Mouse (Mus musculus): Measurements from ENCODE around the gene Zfp784. TPM values are rescaled to one million over a fixed set of nuclear protein-coding genes. Genes with fewer than 3 reads are reported as not detected.
"Not testable (repeated sequence)": the region's sequence is repeated elsewhere in the genome, so short reads cannot be mapped to it uniquely, and the experiment has no call there.

Gene Zfp784
- total and polyA plus RNA-seq, 2 experiments from 2014 or later = 8.0 to 8.3 TPM

DNA sequence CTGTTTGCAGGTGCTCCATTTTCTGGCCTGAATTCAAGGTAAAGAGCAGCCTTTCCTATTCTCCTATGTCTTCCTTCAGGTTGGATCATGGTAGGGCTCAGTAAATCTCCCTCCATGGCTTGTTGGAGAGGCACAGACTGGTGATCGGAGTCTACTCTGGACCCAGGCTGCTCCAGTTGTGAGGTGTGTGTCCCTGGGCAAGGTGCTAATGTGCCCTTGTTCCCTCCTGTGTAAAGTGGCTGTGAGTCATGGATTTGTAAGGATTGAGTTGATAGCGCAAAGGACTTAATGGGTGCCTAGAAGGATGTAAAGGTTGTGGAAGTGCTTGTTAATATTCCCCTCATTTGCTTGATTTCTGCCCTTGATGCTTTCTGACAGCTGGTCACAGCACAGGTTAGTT is 43.7 kb upstream of the Zfp784 start:
- ATAC-seq (ENCODE audit: insufficient read depth, low read depth) = no peak

DNA sequence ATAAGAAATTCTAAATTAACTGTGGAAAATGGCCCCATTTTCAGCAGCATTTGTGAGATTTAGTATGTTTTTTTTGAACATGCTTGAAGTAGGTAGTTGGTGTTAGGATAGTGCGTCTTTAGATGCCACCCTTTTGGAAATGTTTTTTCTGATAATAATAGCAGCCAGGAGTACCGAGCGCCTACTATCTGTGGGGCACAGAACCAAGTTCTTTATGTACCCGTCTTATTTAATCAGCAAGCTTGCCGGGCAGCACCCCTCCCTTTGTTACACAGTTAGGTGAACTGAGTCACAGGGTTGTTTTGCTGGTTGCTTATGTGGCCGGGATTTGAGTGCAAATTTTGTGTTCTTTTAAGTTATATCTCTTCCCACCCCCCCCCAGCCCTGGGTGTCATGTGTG is 43.0 kb upstream of the Zfp784 start:
- H3K9me3 ChIP-seq (replicated peaks; ENCODE audit: control insufficient read depth, low read length) = no peaks in the 10 kb centered on the region
- peak overlapping the region; percentile 92 for H3K4me3 ChIP-seq (ENCODE audit: low read depth, low read length)
- DNase-seq (ENCODE audit: low spot score) (no peak), ATAC-seq (ENCODE audit: insufficient read depth, low read depth) (no peak)
- H3K4me1 ChIP-seq (ENCODE audit: control insufficient read depth, insufficient read depth) = peaks cover 16% of the 10 kb centered on the region
- WGBS = 24% methylated on average over 6 of the region's 6 CpGs
- TF ChIP-seq CTCF (IDR thresholded peaks at IDR 0.05; ENCODE audit: low read depth) (no peak), EP300 (IDR thresholded peaks at IDR 0.05; ENCODE audit: low read depth) (no peak)
- H3K36me3 ChIP-seq (replicated peaks; ENCODE audit: control insufficient read depth, insufficient read depth, low read length) = peaks cover 47% of the 10 kb centered on the region
- H3K27me3 ChIP-seq (ENCODE audit: control insufficient read depth, insufficient read depth, low read length) = no peaks in the 10 kb centered on the region
- peak overlapping the region; percentile 97 for H3K27ac ChIP-seq (ENCODE audit: low read depth)
- peak overlapping the region; percentile 80 for H3K4me2 ChIP-seq (ENCODE audit: low read depth, low read length)
- H3K9ac ChIP-seq (replicated peaks; ENCODE audit: low read depth, low read length) = peak overlapping the region; percentile 95

More for the DNA sequence above, 43.7 kb upstream of the Zfp784 start:
- Histone ChIP-seq H3K4me3 (ENCODE audit: low read depth, low read length) (no peak overlapping the region), H3K27ac (ENCODE audit: low read depth) (no peak overlapping the region), H3K9ac (replicated peaks; ENCODE audit: low read depth, low read length) (no peak overlapping the region), H3K4me2 (ENCODE audit: low read depth, low read length) (peak overlapping the region; percentile 80), H3K4me1 (ENCODE audit: control insufficient read depth, insufficient read depth) (peaks cover 16% of the 10 kb centered on the region), H3K9me3 (replicated peaks; ENCODE audit: control insufficient read depth, low read length) (no peaks in the 10 kb centered on the region), H3K27me3 (ENCODE audit: control insufficient read depth, insufficient read depth, low read length) (no peaks in the 10 kb centered on the region), H3K36me3 (replicated peaks; ENCODE audit: control insufficient read depth, insufficient read depth, low read length) (peaks cover 40% of the 10 kb centered on the region)
- TF ChIP-seq EP300 (IDR thresholded peaks at IDR 0.05; ENCODE audit: low read depth) = no peak
- TF ChIP-seq CTCF (IDR thresholded peaks at IDR 0.05; ENCODE audit: low read depth) = no peak
- no peak for DNase-seq (ENCODE audit: low spot score)
- WGBS = 95% methylated on average over 2 of the region's 2 CpGs

DNA sequence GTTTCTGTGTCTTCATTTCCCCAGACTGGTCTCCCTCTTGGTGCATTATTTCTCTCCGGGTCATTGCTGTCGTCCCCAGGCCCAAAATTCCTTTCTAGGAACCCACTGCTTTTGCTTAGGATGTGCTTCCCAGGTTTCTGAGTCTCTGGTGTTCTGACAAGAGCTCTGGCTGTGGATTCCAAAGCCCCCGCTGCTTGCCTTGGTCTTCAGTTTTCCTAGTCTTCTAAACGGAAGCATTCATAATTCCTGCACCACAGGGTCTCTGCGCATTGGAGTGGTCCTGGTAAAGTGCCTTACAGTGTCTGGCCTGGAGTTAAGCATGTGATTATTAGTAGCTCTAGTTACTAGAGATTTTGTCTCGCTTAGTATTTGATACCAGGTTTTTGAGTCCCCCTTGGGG is 42.6 kb upstream of the Zfp784 start:
- DNase-seq (ENCODE audit: low spot score) = no peak
- no peak for ATAC-seq (ENCODE audit: insufficient read depth, low read depth)
- Histone ChIP-seq H3K36me3 (replicated peaks; ENCODE audit: control insufficient read depth, insufficient read depth, low read length) (peaks cover 50% of the 10 kb centered on the region), H3K27ac (ENCODE audit: low read depth) (peak overlapping the region; percentile 97), H3K27me3 (ENCODE audit: control insufficient read depth, insufficient read depth, low read length) (no peaks in the 10 kb centered on the region), H3K4me1 (ENCODE audit: control insufficient read depth, insufficient read depth) (peaks cover 16% of the 10 kb centered on the region), H3K9ac (replicated peaks; ENCODE audit: low read depth, low read length) (peak overlapping the region; percentile 95), H3K4me3 (ENCODE audit: low read depth, low read length) (peak overlapping the region; percentile 92), H3K9me3 (replicated peaks; ENCODE audit: control insufficient read depth, low read length) (no peaks in the 10 kb centered on the region), H3K4me2 (ENCODE audit: low read depth, low read length) (peak overlapping the region; percentile 80)
- WGBS = 3% methylated on average over 6 of the region's 6 CpGs
- no peak for TF ChIP-seq EP300 (IDR thresholded peaks at IDR 0.05; ENCODE audit: low read depth)
- TF ChIP-seq CTCF (IDR thresholded peaks at IDR 0.05; ENCODE audit: low read depth) = no peak

DNA sequence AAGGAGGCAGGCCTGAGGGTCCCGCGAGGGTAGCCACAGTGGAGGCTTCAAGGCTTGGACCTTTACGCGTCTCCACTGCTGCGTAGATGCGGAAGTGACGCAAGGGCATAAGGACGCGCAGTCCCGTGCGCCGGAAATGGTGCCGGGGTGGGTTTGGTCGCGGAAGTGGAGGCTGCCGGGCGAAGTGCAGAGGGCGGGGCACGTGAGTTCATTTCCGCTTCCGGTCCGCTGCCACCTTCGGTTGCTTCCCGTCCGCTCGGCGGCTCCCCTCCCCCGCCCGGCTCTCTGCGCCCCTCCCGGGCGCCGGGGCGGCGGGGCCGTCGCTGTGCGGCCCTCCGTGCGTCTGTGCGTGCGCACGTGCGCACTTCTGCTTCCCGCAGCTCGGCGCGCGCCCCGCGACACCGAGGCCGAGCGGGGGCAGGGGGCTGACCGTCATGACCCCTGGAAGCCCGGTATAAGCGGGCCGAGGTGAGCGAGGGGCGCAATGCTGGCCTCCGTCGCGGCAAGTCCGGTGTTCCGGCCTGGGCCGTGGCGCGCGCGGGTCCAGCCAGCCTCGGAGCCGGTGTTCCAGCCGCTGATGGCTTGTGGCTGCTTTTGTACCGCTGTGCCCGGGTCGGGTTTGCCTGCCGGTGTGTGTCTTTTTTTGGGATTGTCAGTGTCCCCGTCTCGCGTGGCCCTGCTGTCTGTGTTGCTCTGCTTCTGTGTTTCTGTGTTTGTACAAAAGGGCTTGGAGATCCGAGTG is 41.9 kb upstream of the Zfp784 start, which contains the start of gene Epn1:
TSS of gene Epn1 (plus strand) at position 226 of the 742 bp plus-strand sequence.
- Histone ChIP-seq H3K4me3 (ENCODE audit: low read depth, low read length) (peak within 1 kb of the TSS; percentile 92), H3K4me2 (ENCODE audit: low read depth, low read length) (peak within 1 kb of the TSS; percentile 80), H3K9me3 (replicated peaks; ENCODE audit: control insufficient read depth, low read length) (no peaks in the 10 kb centered on the region), H3K9ac (replicated peaks; ENCODE audit: low read depth, low read length) (peak within 1 kb of the TSS; percentile 95), H3K27ac (ENCODE audit: low read depth) (peak within 1 kb of the TSS; percentile 97), H3K4me1 (ENCODE audit: control insufficient read depth, insufficient read depth) (peaks cover 16% of the 10 kb centered on the region), H3K36me3 (replicated peaks; ENCODE audit: control insufficient read depth, insufficient read depth, low read length) (peaks cover 51% of the 10 kb centered on the region), H3K27me3 (ENCODE audit: control insufficient read depth, insufficient read depth, low read length) (no peaks in the 10 kb centered on the region)
- TF ChIP-seq EP300 (IDR thresholded peaks at IDR 0.05; ENCODE audit: low read depth) (peak; percentile 92), CTCF (IDR thresholded peaks at IDR 0.05; ENCODE audit: low read depth) (no peak)
- peak; percentile 98 for ATAC-seq (ENCODE audit: insufficient read depth, low read depth)
- WGBS = under 1% methylated on average over 81 of the region's 81 CpGs
- DNase-seq (ENCODE audit: low spot score) = peak; percentile 96

DNA sequence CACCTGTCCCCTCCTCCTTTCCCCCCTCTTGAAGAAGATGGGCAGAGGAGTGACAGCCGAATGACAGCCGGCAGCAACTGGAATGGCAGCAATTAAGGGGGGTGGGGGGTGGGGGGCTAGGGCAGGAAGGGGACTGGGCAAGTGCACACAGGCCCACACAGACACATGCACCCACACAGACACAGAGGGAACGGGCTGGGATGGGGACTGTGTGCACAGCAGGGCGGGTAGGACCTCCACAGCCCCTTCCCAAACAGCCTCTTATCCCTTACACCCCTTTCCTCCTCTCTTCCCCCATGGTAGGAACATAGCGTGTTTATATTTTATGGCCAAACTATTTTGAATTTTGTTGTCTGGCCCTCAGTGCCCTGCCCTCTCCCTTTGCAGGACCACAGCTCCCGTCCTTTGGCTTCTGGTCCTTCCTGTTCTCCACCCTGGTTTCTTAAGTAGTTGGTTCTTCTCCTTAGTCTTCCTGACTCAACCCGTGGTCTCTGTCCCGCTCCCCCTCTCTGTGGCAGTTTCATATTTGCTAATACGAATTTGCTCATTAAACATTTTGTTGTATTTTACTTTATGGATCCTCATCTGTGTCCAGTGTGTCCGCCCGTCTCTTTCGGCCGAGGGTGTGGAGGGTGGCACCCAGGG is 41.2 kb upstream of the Zfp784 start:
- not testable (repeated sequence) for ATAC-seq (ENCODE audit: insufficient read depth, low read depth); H3K9me3 ChIP-seq (replicated peaks; ENCODE audit: control insufficient read depth, low read length); DNase-seq (ENCODE audit: low spot score); H3K27me3 ChIP-seq (ENCODE audit: control insufficient read depth, insufficient read depth, low read length)
- H3K9ac ChIP-seq (replicated peaks; ENCODE audit: low read depth, low read length) = peak overlapping the region; percentile 95; the same call in 1 of the 2 replicates
- 46% methylated on average over 9 of the region's 13 CpGs for WGBS
- peaks cover 16% of the 10 kb centered on the region; the same call in 1 of the 2 replicates for H3K4me1 ChIP-seq (ENCODE audit: control insufficient read depth, insufficient read depth)
- H3K4me3 ChIP-seq (ENCODE audit: low read depth, low read length) = peak overlapping the region; percentile 92
- peaks cover 52% of the 10 kb centered on the region for H3K36me3 ChIP-seq (replicated peaks; ENCODE audit: control insufficient read depth, insufficient read depth, low read length)
- peak overlapping the region; percentile 97 for H3K27ac ChIP-seq (ENCODE audit: low read depth)
- H3K4me2 ChIP-seq (ENCODE audit: low read depth, low read length) = peak overlapping the region; percentile 80

All from heart, postnatal 0 days (tissue).